Mouse (Mus musculus): ENCODE data around the gene Cstb. TPM values are rescaled to one million over a fixed set of nuclear protein-coding genes. Genes with fewer than 3 reads are reported as not detected.
"Not testable (repeated sequence)": the region's sequence is repeated elsewhere in the genome, so short reads cannot be mapped to it uniquely, and the experiment has no call there.

Cstb gene
- polyA plus RNA-seq, 1 experiment from 2014 or later, result 110 TPM

DNA sequence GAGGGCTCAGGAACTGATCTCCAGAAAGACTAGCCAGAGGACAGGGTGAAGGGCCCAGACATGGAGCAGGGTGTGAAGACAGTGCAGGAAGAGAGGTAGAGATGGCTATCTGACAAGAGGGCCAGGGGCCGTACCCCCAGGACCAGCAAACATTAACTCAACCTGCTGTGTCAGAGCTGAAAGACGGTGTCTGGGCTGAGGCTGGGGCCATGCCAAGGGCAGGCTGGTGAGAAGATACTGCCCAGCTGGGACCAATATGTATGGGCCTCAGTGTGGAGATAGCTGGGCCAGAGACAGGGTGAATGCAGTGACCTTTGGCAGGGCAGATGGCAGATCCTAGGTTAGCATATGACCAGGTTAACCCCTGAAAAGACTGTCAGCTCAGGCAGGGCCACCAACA lies 24.3 kb upstream of the Cstb start:
- no peaks in the 10 kb centered on the region for H3K9me3 ChIP-seq
- no peak for ATAC-seq (ENCODE audit: low FRiP score, low read depth)
- peaks cover 66% of the 10 kb centered on the region for H3K36me3 ChIP-seq
- WGBS, result 89% methylated on average over 2 of the region's 2 CpGs
- peaks cover 17% of the 10 kb centered on the region for H3K4me1 ChIP-seq
- H3K27ac ChIP-seq, result no peak overlapping the region
- no peaks in the 10 kb centered on the region for H3K27me3 ChIP-seq (replicated peaks)
- H3K4me2 ChIP-seq (replicated peaks), result no peak overlapping the region
- H3K4me3 ChIP-seq, result no peak overlapping the region
- H3K9ac ChIP-seq, result no peak overlapping the region

DNA sequence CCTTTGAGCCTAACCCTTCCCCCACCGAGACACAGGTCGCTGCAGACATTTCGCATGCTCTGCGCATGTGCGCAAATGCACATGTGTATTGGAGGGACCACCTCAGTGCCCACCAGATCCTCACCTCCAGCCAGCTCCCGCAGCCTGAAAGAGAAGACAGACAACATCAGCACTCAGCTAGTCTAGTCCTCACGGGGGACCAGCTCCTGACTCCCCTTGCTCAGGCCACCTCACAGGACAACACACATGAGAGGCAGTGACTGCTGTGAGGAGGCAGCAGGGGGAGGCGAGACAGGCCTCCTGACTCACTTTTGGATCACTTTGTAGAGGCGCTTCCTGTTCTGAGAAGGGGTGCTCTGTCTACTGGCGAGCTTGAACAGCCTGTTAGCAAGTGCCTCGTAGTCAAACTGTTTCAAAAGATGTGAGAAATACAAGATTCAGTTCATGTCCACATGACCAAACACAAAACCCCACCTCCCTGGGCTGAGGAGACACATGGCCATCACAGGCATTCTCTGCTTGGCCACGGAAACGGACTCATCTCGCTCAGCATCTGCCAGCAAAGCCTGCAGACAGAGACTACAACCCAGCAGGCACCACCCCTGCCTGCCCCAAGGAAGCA lies 23.1 kb upstream of the Cstb start:
- H3K9ac ChIP-seq, result no peak overlapping the region
- WGBS, result 94% methylated on average over 14 of the region's 14 CpGs
- H3K9me3 ChIP-seq, result no peaks in the 10 kb centered on the region
- H3K27me3 ChIP-seq (replicated peaks), result no peaks in the 10 kb centered on the region
- no peak overlapping the region for H3K27ac ChIP-seq
- H3K4me3 ChIP-seq, result no peak overlapping the region
- H3K4me1 ChIP-seq, result peaks cover 11% of the 10 kb centered on the region
- H3K36me3 ChIP-seq, result peaks cover 79% of the 10 kb centered on the region
- H3K4me2 ChIP-seq (replicated peaks), result no peak overlapping the region
- ATAC-seq (ENCODE audit: low FRiP score, low read depth), result no peak

DNA sequence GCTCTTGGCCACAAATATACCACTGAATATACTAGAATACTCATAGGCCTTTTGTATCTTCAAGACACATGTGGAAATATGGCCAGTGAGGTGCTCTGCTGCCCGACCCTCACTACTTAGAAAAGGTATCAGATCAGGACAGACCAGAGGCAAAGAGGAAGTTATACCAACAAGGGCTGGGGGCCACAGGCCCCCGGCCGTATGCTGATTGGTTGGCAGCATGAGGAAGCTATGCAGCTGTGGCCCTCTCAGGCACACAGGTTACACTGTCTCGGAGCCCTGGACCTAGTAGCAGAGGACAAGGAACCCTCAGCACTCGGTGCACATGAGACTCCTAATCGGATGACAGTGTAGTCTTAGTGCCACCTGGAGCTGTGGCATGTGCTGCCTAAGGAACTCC lies 19.3 kb upstream of the Cstb start:
- Histone ChIP-seq H3K36me3 (peaks cover 94% of the 10 kb centered on the region), H3K9me3 (no peaks in the 10 kb centered on the region), H3K9ac (no peak overlapping the region), H3K4me3 (no peak overlapping the region), H3K27me3 (replicated peaks) (no peaks in the 10 kb centered on the region), H3K4me2 (replicated peaks) (no peak overlapping the region), H3K27ac (no peak overlapping the region), H3K4me1 (0 out of 2 replicates have a peak, but pooled peaks cover under 1% of the 10 kb centered on the region)
- ATAC-seq (ENCODE audit: low FRiP score, low read depth), result no peak
- 94% methylated on average over 6 of the region's 6 CpGs for WGBS

DNA sequence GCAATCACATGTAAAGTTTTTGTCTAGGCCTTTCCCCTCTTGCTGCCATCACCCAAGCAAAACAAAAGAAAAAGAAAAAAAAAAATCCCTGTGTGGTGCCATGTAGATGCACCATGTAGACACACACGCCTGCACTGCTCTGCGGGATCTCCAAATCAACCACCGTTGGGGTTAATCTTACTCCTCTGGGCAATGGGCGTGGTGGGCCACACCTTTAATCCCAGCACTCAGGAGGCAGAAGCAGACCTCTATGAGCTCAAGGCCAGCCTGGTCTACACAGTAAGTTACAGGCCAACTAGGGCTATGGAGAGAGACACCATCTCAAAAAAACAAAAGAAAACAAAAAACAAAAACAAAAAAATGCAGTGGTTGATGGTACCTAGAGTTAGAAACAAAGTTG lies 18.3 kb upstream of the Cstb start:
- peaks cover 84% of the 10 kb centered on the region for H3K36me3 ChIP-seq
- H3K4me2 ChIP-seq (replicated peaks), result no peak overlapping the region
- no peak overlapping the region for H3K27ac ChIP-seq
- no peak for ATAC-seq (ENCODE audit: low FRiP score, low read depth)
- no peaks in the 10 kb centered on the region for H3K27me3 ChIP-seq (replicated peaks)
- no peak overlapping the region for H3K4me3 ChIP-seq
- H3K4me1 ChIP-seq, result peaks cover 11% of the 10 kb centered on the region
- no peaks in the 10 kb centered on the region for H3K9me3 ChIP-seq
- WGBS, result 93% methylated on average over 4 of the region's 4 CpGs
- H3K9ac ChIP-seq, result no peak overlapping the region

DNA sequence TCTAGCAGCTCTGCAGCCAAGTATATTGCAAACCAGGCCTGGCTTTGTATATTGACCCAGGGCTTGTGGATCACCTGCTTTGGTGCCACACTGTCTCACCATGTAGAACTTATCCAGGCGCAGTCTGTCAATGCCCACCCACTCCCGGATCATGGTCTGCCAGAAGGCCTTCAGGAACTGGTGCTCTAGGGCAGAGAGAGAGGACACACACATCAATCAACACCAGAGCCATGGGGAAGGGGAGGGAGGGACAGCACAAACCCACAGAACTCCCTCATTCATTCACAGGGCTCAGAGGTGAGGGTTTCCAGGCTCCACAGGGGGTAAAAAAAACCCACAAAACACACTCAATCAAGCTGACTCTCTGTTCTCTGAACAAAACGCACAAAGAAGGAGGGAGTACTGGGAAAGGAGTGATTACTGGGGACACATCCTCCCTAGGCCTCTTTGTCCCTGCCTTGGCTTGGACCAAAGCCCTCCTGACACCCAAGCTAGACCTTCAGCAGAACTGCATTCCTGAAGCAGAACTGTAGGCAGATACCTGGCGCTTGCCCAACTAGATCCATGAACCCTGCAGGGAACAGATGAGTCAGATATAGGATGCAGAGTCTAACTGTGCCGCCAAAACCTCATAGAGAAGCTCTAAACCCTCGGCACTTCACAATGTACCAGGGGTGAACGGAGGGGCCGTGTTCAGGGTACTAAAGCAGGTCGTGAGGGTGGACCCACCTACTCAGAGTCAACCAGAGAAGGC lies 16.3 kb upstream of the Cstb start:
- ATAC-seq (ENCODE audit: low FRiP score, low read depth), result no peak
- Histone ChIP-seq H3K27ac (no peak overlapping the region), H3K9me3 (no peaks in the 10 kb centered on the region), H3K4me2 (replicated peaks) (no peak overlapping the region), H3K36me3 (peaks cover 63% of the 10 kb centered on the region), H3K27me3 (replicated peaks) (no peaks in the 10 kb centered on the region), H3K9ac (no peak overlapping the region), H3K4me3 (no peak overlapping the region), H3K4me1 (peaks cover 12% of the 10 kb centered on the region)
- WGBS, result 88% methylated on average over 9 of the region's 9 CpGs

DNA sequence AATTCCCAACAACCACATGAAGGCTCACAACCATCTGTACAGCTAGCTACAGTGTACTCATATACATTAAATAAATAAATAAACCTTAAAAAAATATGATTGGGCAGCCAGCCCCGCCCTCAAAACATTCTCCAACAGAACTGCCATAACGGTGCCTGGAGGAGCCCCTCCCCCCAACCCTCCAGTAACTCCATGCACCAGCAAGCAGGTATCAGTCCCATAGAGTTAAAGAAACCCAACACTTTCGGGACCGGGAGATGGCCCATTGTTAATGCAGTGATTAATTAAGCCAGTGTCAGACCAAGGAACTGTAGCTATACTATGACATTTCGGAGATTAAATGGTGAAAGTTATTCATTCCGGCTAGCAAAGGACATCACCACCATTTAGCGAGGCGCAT lies 13.6 kb upstream of the Cstb start:
- Histone ChIP-seq H3K36me3 (peaks cover 39% of the 10 kb centered on the region), H3K4me2 (replicated peaks) (peak overlapping the region; percentile 76), H3K4me3 (peak overlapping the region; percentile 95), H3K27me3 (replicated peaks) (no peaks in the 10 kb centered on the region), H3K9ac (peak overlapping the region; percentile 83), H3K9me3 (no peaks in the 10 kb centered on the region), H3K27ac (no peak overlapping the region), H3K4me1 (peaks cover 12% of the 10 kb centered on the region)
- WGBS, result 20% methylated on average over 8 of the region's 8 CpGs
- no peak for ATAC-seq (ENCODE audit: low FRiP score, low read depth)

DNA sequence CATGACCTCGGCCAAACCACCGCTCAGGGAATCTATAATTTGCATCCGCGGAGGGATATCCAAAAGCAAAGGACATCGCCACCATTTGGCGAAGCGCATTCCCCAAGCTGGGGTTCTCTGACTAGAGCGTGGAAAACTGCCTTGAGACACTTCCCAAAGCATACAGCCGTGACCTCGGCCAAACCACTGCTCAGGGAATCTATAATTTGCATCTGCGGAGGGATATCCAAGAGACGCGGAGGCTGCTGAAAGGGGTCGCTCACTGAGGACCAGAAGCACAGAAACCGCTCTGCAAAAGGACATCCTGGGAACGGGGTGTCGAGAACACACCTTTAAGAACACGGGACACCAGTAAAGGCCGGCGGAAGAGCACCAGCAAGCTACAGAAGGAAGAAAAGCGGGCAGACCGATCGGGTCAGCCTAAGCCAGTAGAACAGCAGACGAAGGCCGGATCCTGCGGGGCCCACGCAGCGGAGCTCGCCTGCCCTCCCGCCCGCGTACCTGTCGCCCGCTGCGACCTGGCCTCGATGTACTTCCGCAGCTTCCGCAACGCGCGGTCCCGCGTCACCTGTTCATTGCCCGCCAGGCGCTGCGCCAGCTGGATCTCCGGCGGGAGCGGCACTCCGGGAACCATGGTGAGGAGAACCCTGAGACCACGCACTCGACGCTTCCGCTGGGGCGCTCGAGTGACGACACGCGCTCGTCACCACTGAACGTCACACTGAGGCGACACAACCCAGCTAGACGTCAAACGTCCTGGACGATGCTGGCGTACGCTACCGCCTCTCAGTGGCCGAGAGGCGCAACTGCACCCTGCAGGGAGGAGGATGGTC lies 12.9 kb upstream of the Cstb start, which contains the start of gene Rrp1:
Gene Rrp1 (minus strand): TSS at position 725 of the 833 bp plus-strand sequence.
- H3K27me3 ChIP-seq (replicated peaks), result no peaks in the 10 kb centered on the region
- H3K4me3 ChIP-seq, result peak within 1 kb of the TSS; percentile 95
- peaks cover 32% of the 10 kb centered on the region for H3K36me3 ChIP-seq
- peak within 1 kb of the TSS; percentile 60; the same call in 1 of the 2 replicates for H3K27ac ChIP-seq
- peak within 1 kb of the TSS; percentile 76 for H3K4me2 ChIP-seq (replicated peaks)
- H3K9ac ChIP-seq, result peak within 1 kb of the TSS; percentile 83
- under 1% methylated on average over 70 of the region's 70 CpGs for WGBS
- no peaks in the 10 kb centered on the region for H3K9me3 ChIP-seq
- H3K4me1 ChIP-seq, result peaks cover 12% of the 10 kb centered on the region
- ATAC-seq (ENCODE audit: low FRiP score, low read depth), result peak; percentile 92

DNA sequence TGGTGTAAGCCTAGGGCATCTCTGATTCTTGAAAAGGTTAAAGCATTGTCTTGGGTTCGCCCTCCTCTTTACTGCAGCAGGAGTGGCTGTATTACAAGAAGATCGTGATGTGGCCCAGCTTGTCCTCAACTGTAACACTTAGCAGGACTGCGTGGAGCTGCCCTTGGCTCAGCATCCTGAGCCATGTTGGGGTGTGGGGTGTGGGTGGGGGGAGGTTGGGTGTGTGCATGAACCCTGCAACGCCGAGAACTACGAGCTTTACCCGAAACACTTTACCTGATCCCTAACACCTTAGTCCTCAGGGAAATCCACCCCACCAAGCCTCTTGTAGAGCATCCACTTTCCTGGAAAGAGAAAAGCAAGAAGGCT lies 12.3 kb upstream of the Cstb start:
- peaks cover 12% of the 10 kb centered on the region for H3K4me1 ChIP-seq
- H3K4me2 ChIP-seq (replicated peaks), result peak overlapping the region; percentile 76
- H3K4me3 ChIP-seq, result peak overlapping the region; percentile 95
- peak; percentile 80 for ATAC-seq (ENCODE audit: low FRiP score, low read depth)
- H3K27ac ChIP-seq, result no peak overlapping the region
- peaks cover 28% of the 10 kb centered on the region for H3K36me3 ChIP-seq
- H3K9ac ChIP-seq, result peak overlapping the region; percentile 42; the same call in 1 of the 2 replicates
- no peaks in the 10 kb centered on the region for H3K27me3 ChIP-seq (replicated peaks)
- H3K9me3 ChIP-seq, result no peaks in the 10 kb centered on the region
- 53% methylated on average over 7 of the region's 7 CpGs for WGBS

DNA sequence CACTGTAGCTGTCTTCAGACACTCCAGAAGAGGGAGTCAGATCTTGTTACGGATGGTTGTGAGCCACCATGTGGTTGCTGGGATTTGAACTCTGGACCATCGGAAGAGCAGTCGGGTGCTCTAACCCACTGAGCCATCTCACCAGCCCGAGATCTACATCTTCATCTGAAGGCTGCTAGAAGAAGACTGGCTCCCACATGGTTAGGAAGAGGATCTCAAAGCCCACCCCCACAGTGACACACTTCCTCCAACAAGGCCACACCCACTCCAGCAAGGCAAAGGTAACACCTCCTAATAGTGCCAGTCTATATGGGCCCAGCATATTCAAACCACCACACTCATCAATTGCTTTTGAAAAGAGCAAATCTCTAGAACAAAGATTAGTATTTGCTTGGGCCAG lies 10.5 kb upstream of the Cstb start:
- not testable (repeated sequence) for H3K27ac ChIP-seq; H3K4me2 ChIP-seq (replicated peaks); H3K27me3 ChIP-seq (replicated peaks); H3K4me3 ChIP-seq; ATAC-seq (ENCODE audit: low FRiP score, low read depth); H3K36me3 ChIP-seq; H3K9me3 ChIP-seq; H3K9ac ChIP-seq
- WGBS, result 85% methylated on average over 3 of the region's 4 CpGs
- peaks cover 12% of the 10 kb centered on the region for H3K4me1 ChIP-seq

DNA sequence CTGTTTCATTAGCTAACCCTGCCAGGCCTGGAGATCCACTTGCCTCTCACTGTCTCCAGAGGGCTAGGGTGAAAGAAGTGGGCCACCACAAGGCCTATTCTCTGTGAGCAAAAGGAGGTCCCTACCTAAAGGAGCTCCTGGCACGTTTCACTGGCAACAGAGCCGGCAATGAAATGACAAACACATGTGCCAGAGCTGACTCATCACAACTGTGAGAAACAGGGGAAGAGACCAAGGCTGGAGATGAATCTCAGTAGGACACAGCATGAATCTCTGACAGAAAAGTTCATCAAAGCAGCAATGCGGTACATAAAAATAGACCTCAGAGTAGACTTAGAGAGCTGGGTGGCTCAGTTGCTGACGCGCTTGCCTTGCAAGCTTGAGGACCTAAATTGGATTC lies 7.6 kb upstream of the Cstb start:
- Histone ChIP-seq H3K4me2 (replicated peaks) (no peak overlapping the region), H3K9me3 (no peaks in the 10 kb centered on the region), H3K27ac (no peak overlapping the region), H3K9ac (no peak overlapping the region), H3K4me3 (no peak overlapping the region), H3K36me3 (no peaks in the 10 kb centered on the region), H3K4me1 (no peaks in the 10 kb centered on the region), H3K27me3 (replicated peaks) (no peaks in the 10 kb centered on the region)
- no peak for ATAC-seq (ENCODE audit: low FRiP score, low read depth)
- WGBS, result 58% methylated on average over 5 of the region's 5 CpGs

DNA sequence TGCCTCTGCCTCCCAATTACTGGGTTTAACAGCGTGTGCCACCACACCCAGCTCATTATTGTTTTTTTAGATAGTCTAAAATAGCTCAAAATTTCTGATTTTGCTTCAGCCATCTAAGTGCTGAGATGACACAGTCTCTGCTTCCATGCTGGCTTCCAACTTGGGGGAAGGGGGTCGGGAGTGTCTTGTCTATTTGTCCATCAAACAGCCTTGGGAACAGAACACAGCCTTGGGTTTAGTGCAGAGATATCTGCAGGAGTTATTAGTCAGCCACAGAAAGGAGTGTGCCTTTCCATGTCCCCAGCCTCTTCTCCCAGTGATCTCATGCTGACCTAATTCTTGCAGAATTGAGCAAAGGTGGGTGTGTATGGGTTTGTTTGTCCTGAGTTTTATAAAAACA lies 6.7 kb upstream of the Cstb start:
- no peak overlapping the region for H3K9ac ChIP-seq
- H3K27me3 ChIP-seq (replicated peaks), result no peaks in the 10 kb centered on the region
- no peak overlapping the region for H3K4me2 ChIP-seq (replicated peaks)
- WGBS, result 90% methylated on average over 2 of the region's 2 CpGs
- no peaks in the 10 kb centered on the region for H3K9me3 ChIP-seq
- H3K36me3 ChIP-seq, result no peaks in the 10 kb centered on the region
- H3K27ac ChIP-seq, result no peak overlapping the region
- no peak overlapping the region for H3K4me3 ChIP-seq
- ATAC-seq (ENCODE audit: low FRiP score, low read depth), result no peak
- no peaks in the 10 kb centered on the region for H3K4me1 ChIP-seq

DNA sequence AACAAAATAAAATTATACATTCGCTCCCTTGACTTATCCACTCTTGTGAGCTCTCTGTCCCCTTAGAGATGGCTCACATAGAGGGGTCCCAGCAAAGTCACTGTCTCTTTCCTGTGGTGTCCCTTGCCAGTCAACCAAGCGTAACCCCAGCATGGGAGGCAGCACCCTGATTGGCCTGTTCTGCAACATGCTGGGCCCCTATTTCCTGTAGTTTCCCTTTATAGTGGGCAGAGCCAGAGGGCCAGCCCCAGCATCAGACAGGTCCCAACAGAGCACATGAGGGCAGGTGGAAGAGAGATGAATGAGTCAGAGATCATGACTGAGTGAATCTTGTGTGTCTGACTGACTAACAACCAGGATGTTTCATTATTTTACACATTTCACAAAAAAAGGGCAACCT lies 4.5 kb upstream of the Cstb start:
- Histone ChIP-seq H3K4me3 (no peak overlapping the region), H3K4me1 (peaks cover 6% of the 10 kb centered on the region), H3K9ac (no peak overlapping the region), H3K36me3 (no peaks in the 10 kb centered on the region), H3K9me3 (no peaks in the 10 kb centered on the region), H3K27ac (no peak overlapping the region), H3K4me2 (replicated peaks) (no peak overlapping the region), H3K27me3 (replicated peaks) (no peaks in the 10 kb centered on the region)
- no peak for ATAC-seq (ENCODE audit: low FRiP score, low read depth)
- 86% methylated on average over 2 of the region's 2 CpGs for WGBS

All from neural tube, embryonic 12.5 days (tissue).